ENCODE assay signal across 21 mouse cellular contexts in the genomic region with DNA sequence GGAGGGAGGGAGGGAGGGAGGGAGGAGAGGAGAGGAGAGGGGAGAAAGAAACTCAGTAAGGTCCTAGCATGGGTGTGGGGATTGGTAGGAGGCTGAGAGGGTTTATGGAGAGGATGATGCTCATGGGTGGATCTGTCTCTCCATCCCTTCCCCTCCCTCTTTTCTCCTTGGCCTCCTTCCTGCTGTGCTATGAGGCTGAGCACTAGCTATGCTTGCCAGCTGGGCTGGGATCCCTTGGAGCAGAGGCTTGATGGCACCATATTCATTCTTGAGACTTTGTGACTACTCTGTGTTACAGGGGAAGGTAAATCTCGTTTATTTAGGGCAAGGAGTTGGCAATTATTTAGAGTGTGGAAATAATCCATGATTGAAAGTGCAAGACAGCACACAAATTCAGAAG. TPM values are rescaled to one million over a fixed set of nuclear protein-coding genes. Genes with fewer than 3 reads are reported as not detected.
DNase-seq lines count a peak whose midpoint lies in the region; ATAC-seq and TF ChIP-seq lines count a peak whose summit lies in the region.
"Had no signal": no experiment of that assay in that cellular context is flagged by ENCODE, and none has a peak within 500 bp of the region (broad histone marks: within the 10 kb centered on the region; RNA-seq: fewer than 3 reads in every experiment).

No protein-coding gene starts in this region.

- no peaks in the 10 kb centered on the region for H3K27me3 ChIP-seq in forebrain, postnatal 0 days (ENCODE audit: insufficient read depth, low read length)
- H3K27me3 ChIP-seq in forebrain, embryonic 11.5 days (ENCODE audit: control insufficient read depth, insufficient read depth, low read length): no peaks in the 10 kb centered on the region
- no peaks in the 10 kb centered on the region for H3K27me3 ChIP-seq in hindbrain, postnatal 0 days (ENCODE audit: insufficient read depth, low read length)
- no peaks in the 10 kb centered on the region for H3K27me3 ChIP-seq in hindbrain, embryonic 11.5 days (ENCODE audit: control insufficient read depth, insufficient read depth, low read length)
- H3K27me3 ChIP-seq: embryonic facial prominence, embryonic 13.5 days; hindbrain, embryonic 13.5 days had no signal

- no peak overlapping the region for H3K27ac ChIP-seq in forebrain, postnatal 0 days (ENCODE audit: low read depth, low read length)
- no peak overlapping the region for H3K27ac ChIP-seq in forebrain, embryonic 11.5 days (ENCODE audit: low read depth, low read length)
- H3K27ac ChIP-seq in hindbrain, postnatal 0 days: no peak overlapping the region
- H3K27ac ChIP-seq in hindbrain, embryonic 11.5 days (ENCODE audit: low read depth, low read length): no peak overlapping the region
- H3K27ac ChIP-seq: embryonic facial prominence, embryonic 13.5 days; gastrocnemius, adult 2 months; hindbrain, embryonic 13.5 days; liver, embryonic 14.5 days had no signal

- H3K4me1 ChIP-seq in forebrain, postnatal 0 days (ENCODE audit: insufficient read depth): no peaks in the 10 kb centered on the region; the same call in 1 of the 2 replicates
- no peaks in the 10 kb centered on the region; the same call in 1 of the 2 replicates for H3K4me1 ChIP-seq in forebrain, embryonic 11.5 days (replicated peaks; ENCODE audit: control insufficient read depth, insufficient read depth, low read length)
- no peaks in the 10 kb centered on the region for H3K4me1 ChIP-seq in hindbrain, postnatal 0 days (ENCODE audit: insufficient read depth, low read length)
- peaks cover 2% of the 10 kb centered on the region for H3K4me1 ChIP-seq in hindbrain, embryonic 11.5 days (replicated peaks; ENCODE audit: control insufficient read depth, insufficient read depth, low read length)

- TF ChIP-seq CTCF in forebrain, postnatal 0 days (IDR thresholded peaks at IDR 0.05; ENCODE audit: low read depth): no peak
- no peak for TF ChIP-seq CTCF in hindbrain, postnatal 0 days (IDR thresholded peaks at IDR 0.05; ENCODE audit: low read depth)

- peak; percentile 60 for ATAC-seq in forebrain, postnatal 0 days
- ATAC-seq in forebrain, embryonic 11.5 days (replicated peaks; ENCODE audit: low FRiP score): no peak
- ATAC-seq in hindbrain, postnatal 0 days: no peak
- no peak for ATAC-seq in hindbrain, embryonic 11.5 days (ENCODE audit: low FRiP score)
- ATAC-seq: CD4-positive, CD25-positive, alpha-beta regulatory T cell, adult 4 months had no signal

- no peak overlapping the region for H3K4me3 ChIP-seq in forebrain, postnatal 0 days (ENCODE audit: low read depth, low read length)
- H3K4me3 ChIP-seq in forebrain, embryonic 11.5 days (ENCODE audit: low read depth, low read length): no peak overlapping the region
- H3K4me3 ChIP-seq in hindbrain, postnatal 0 days (ENCODE audit: low read length): no peak overlapping the region
- no peak overlapping the region for H3K4me3 ChIP-seq in hindbrain, embryonic 11.5 days (ENCODE audit: low read depth, low read length)
- H3K4me3 ChIP-seq: embryonic facial prominence, embryonic 13.5 days; gastrocnemius, adult 2 months; hindbrain, embryonic 13.5 days had no signal

- 26% methylated on average over 1 of the region's 1 CpGs for WGBS in forebrain, postnatal 0 days
- WGBS in forebrain, embryonic 11.5 days: 57% methylated on average over 1 of the region's 1 CpGs
- 33% methylated on average over 1 of the region's 1 CpGs for WGBS in hindbrain, postnatal 0 days
- WGBS in hindbrain, embryonic 11.5 days: 56% methylated on average over 1 of the region's 1 CpGs

- no peak overlapping the region for H3K4me2 ChIP-seq in forebrain, postnatal 0 days (ENCODE audit: low read depth)
- no peak overlapping the region for H3K4me2 ChIP-seq in forebrain, embryonic 11.5 days (ENCODE audit: low read depth, low read length, severe bottlenecking)
- H3K4me2 ChIP-seq in hindbrain, postnatal 0 days (ENCODE audit: low read depth, low read length): no peak overlapping the region
- no peak overlapping the region for H3K4me2 ChIP-seq in hindbrain, embryonic 11.5 days (replicated peaks; ENCODE audit: low read depth, low read length)
- H3K4me2 ChIP-seq: embryonic facial prominence, embryonic 13.5 days; hindbrain, embryonic 13.5 days; lung, embryonic 14.5 days had no signal

- no peak overlapping the region for H3K9ac ChIP-seq in forebrain, postnatal 0 days
- no peak overlapping the region for H3K9ac ChIP-seq in forebrain, embryonic 11.5 days (ENCODE audit: low read length)
- no peak overlapping the region for H3K9ac ChIP-seq in hindbrain, postnatal 0 days (replicated peaks; ENCODE audit: low read length)
- H3K9ac ChIP-seq in hindbrain, embryonic 11.5 days (ENCODE audit: low read depth, low read length): no peak overlapping the region
- H3K9ac ChIP-seq: embryonic facial prominence, embryonic 13.5 days; hindbrain, embryonic 13.5 days; liver, embryonic 14.5 days; lung, embryonic 14.5 days had no signal

- no peaks in the 10 kb centered on the region for H3K36me3 ChIP-seq in forebrain, postnatal 0 days (ENCODE audit: insufficient read depth)
- no peaks in the 10 kb centered on the region for H3K36me3 ChIP-seq in forebrain, embryonic 11.5 days (ENCODE audit: control insufficient read depth, insufficient read depth, low read length)
- H3K36me3 ChIP-seq in hindbrain, postnatal 0 days (ENCODE audit: insufficient read depth, low read length): no peaks in the 10 kb centered on the region
- no peaks in the 10 kb centered on the region for H3K36me3 ChIP-seq in hindbrain, embryonic 11.5 days (ENCODE audit: control insufficient read depth, insufficient read depth, low read length)
- H3K36me3 ChIP-seq: embryonic facial prominence, embryonic 13.5 days; hindbrain, embryonic 13.5 days had no signal

- H3K9me3 ChIP-seq in forebrain, postnatal 0 days (ENCODE audit: low read length): no peaks in the 10 kb centered on the region
- H3K9me3 ChIP-seq in forebrain, embryonic 11.5 days (ENCODE audit: control insufficient read depth, low read length): no peaks in the 10 kb centered on the region
- no peaks in the 10 kb centered on the region for H3K9me3 ChIP-seq in hindbrain, postnatal 0 days (ENCODE audit: low read length)
- no peaks in the 10 kb centered on the region for H3K9me3 ChIP-seq in hindbrain, embryonic 11.5 days (ENCODE audit: control insufficient read depth, low read length)
- H3K9me3 ChIP-seq: embryonic facial prominence, embryonic 13.5 days; hindbrain, embryonic 13.5 days had no signal

- peak; percentile 52 for DNase-seq in forebrain, postnatal 0 days
- DNase-seq in forebrain, embryonic 11.5 days (ENCODE audit: low spot score): no peak
- DNase-seq in hindbrain, postnatal 0 days (ENCODE audit: low spot score): peak; percentile 23
- no peak for DNase-seq in hindbrain, embryonic 11.5 days (ENCODE audit: low spot score)
- DNase-seq in adipocyte (ENCODE audit: low spot score): peak; percentile 67
- peak; percentile 62 for DNase-seq in skeletal muscle tissue, adult 2 months (ENCODE audit: low read depth, low spot score)
- no peak for DNase-seq in layer of hippocampus, adult 9-11 months
- DNase-seq: adrenal gland, adult 8-10 months; cerebellum, adult 11 months; cerebellum, postnatal 10 days; gastrocnemius, adult 2 months; heart, postnatal 36 days; kidney, adult 11 months; kidney, postnatal 14 days; liver; lung, embryonic 14.5 days; midbrain, embryonic 14.5 days had no signal

RNA-seq across cellular contexts. Expression of gene Rasl11b, which starts 33.9 kb away (rescaled TPM):
- 7.7 and 8.4 TPM in 2 replicates for total RNA-seq in forebrain, postnatal 0 days (2014; rRNA removed)
- polyA plus RNA-seq in forebrain, postnatal 0 days (2015; fragmentation: Nextera tagmentation; extraction: Ambion mirVana): 37.3 and 43.5 TPM in 2 replicates
- polyA plus RNA-seq in forebrain, embryonic 11.5 days (2014; fragmentation: Nextera tagmentation; extraction: Ambion mirVana): 28.0 and 28.8 TPM in 2 replicates
- 5.9 and 7.2 TPM in 2 replicates for total RNA-seq in hindbrain, postnatal 0 days (2014; rRNA removed)
- polyA plus RNA-seq in hindbrain, postnatal 0 days (2015; fragmentation: Nextera tagmentation; extraction: Ambion mirVana): 16.7 and 17.1 TPM in 2 replicates
- 30.1 and 33.4 TPM in 2 replicates for polyA plus RNA-seq in hindbrain, embryonic 11.5 days (2014; fragmentation: Nextera tagmentation; extraction: Ambion mirVana)

Comparison
In these comparisons a context has a peak if more than half of its experiments do, and no peak if none do; other contexts are left out.
1. DNase-seq: peak in forebrain, postnatal 0 days (single experiment), hindbrain, postnatal 0 days (single experiment), adipocyte (single experiment) and skeletal muscle tissue, adult 2 months (single experiment); none in forebrain, embryonic 11.5 days (single experiment), hindbrain, embryonic 11.5 days (single experiment) and layer of hippocampus, adult 9-11 months (single experiment).